Mouse (Mus musculus) brain, embryonic 14.5 days (tissue): ENCODE results near the gene Golga1.
A peak's percentile ranks its signal among the peaks of the same experiment; 100 is the strongest.

ENCODE experiments used
- CTCF ChIP-seq: fragments of 200-500 bp; IDR thresholded peaks from 2 replicates; pipeline ENCODE4 v1.5.1; 2012; ENCODE audit warnings: inconsistent platforms, mild to moderate bottlenecking, moderate library complexity, borderline replicate concordance; ENCODE audit not compliant: insufficient read depth, insufficient read length; ENCODE audit errors: extremely low read depth
- POLR2A ChIP-seq: fragments of 200-500 bp; IDR thresholded peaks from 2 replicates; pipeline ENCODE4 v1.6.1; 2012; ENCODE audit warnings: mild to moderate bottlenecking, inconsistent platforms, borderline replicate concordance; ENCODE audit not compliant: poor library complexity, insufficient read depth, insufficient read length, severe bottlenecking; ENCODE audit errors: extremely low read depth

GRCm38 (mm10) chr2:39097993-39098392 is 32.7 kb upstream of the Golga1 start:
- TF ChIP-seq CTCF, result 0 out of 2 replicates have a peak, but pooled peaks have one; percentile 7
- TF ChIP-seq POLR2A, result no peak
